In genomic region chr5:124530655-124531582, GRCm38 (mm10) we compare ENCODE assay signal across 8 mouse cellular contexts. TPM values are rescaled to one million over a fixed set of nuclear protein-coding genes. Genes with fewer than 3 reads are reported as not detected.
DNase-seq lines count a peak whose midpoint lies in the region; ATAC-seq and TF ChIP-seq lines count a peak whose summit lies in the region.

Gene Rilpl1, minus strand, starts transcription at chr5:124531391.

- H3K4me1 ChIP-seq in forebrain, embryonic 13.5 days, result peaks cover 37% of the 10 kb centered on the region
- peaks cover 28% of the 10 kb centered on the region for H3K4me1 ChIP-seq in heart, postnatal 0 days (ENCODE audit: control insufficient read depth, insufficient read depth)
- H3K4me1 ChIP-seq in liver, postnatal 0 days (ENCODE audit: insufficient read depth), result peaks cover 22% of the 10 kb centered on the region
- peaks cover 36% of the 10 kb centered on the region for H3K4me1 ChIP-seq in neural tube, embryonic 15.5 days

- peak; percentile 11 to 18 for DNase-seq in CD8-positive naive resting alpha-beta T cell, adult 2 months (ENCODE audit: low read depth in 2 of 2, low spot score in 2 of 2)
- peak; percentile 94 for DNase-seq in brain, embryonic 14.5 days (ENCODE audit: low read depth)
- DNase-seq in heart, postnatal 0 days (ENCODE audit: low spot score), result peak; percentile 72
- peak; percentile 82 to 91 for DNase-seq in kidney, postnatal 36 days
- peak; percentile 55 for DNase-seq in liver, postnatal 0 days
- DNase-seq in thymus, postnatal 10 days (ENCODE audit: low spot score in 2 of 2), result peak; percentile 74 to 79

- peak within 1 kb of the TSS; percentile 72 for H3K27ac ChIP-seq in forebrain, embryonic 13.5 days
- peak within 1 kb of the TSS; percentile 94 for H3K27ac ChIP-seq in heart, postnatal 0 days (ENCODE audit: low read depth)
- H3K27ac ChIP-seq in liver, postnatal 0 days (ENCODE audit: low read depth), result peak within 1 kb of the TSS; percentile 68
- H3K27ac ChIP-seq in neural tube, embryonic 15.5 days (replicated peaks), result peak within 1 kb of the TSS; percentile 87

- peak within 1 kb of the TSS; percentile 73 for H3K4me3 ChIP-seq in forebrain, embryonic 13.5 days
- peak within 1 kb of the TSS; percentile 95 for H3K4me3 ChIP-seq in heart, postnatal 0 days (ENCODE audit: low read depth, low read length)
- H3K4me3 ChIP-seq in liver, postnatal 0 days (ENCODE audit: low read depth, low read length), result peak within 1 kb of the TSS; percentile 70
- peak within 1 kb of the TSS; percentile 84 for H3K4me3 ChIP-seq in neural tube, embryonic 15.5 days (replicated peaks)

- no peaks in the 10 kb centered on the region for H3K36me3 ChIP-seq in forebrain, embryonic 13.5 days (ENCODE audit: poor library complexity, severe bottlenecking)
- peaks cover 6% of the 10 kb centered on the region; the same call in 1 of the 2 replicates for H3K36me3 ChIP-seq in heart, postnatal 0 days (replicated peaks; ENCODE audit: control insufficient read depth, insufficient read depth, low read length)
- H3K36me3 ChIP-seq in liver, postnatal 0 days (replicated peaks; ENCODE audit: insufficient read depth, low read length), result no peaks in the 10 kb centered on the region
- H3K36me3 ChIP-seq in neural tube, embryonic 15.5 days, result no peaks in the 10 kb centered on the region

- under 1% methylated on average over 55 of the region's 96 CpGs for WGBS in forebrain, embryonic 13.5 days
- WGBS in heart, postnatal 0 days, result 0% methylated on average over 89 of the region's 96 CpGs
- WGBS in liver, postnatal 0 days (ENCODE audit: insufficient replicate concordance), result 3% methylated on average over 82 of the region's 96 CpGs
- under 1% methylated on average over 92 of the region's 96 CpGs for WGBS in neural tube, embryonic 15.5 days

- no peak for TF ChIP-seq EP300 in heart, postnatal 0 days (IDR thresholded peaks at IDR 0.05; ENCODE audit: low read depth)
- no peak for TF ChIP-seq EP300 in liver, postnatal 0 days (IDR thresholded peaks at IDR 0.05; ENCODE audit: low read depth)

- TF ChIP-seq CTCF in brain, embryonic 14.5 days (IDR thresholded peaks at IDR 0.05; ENCODE audit: borderline replicate concordance, extremely low read depth, insufficient read depth, insufficient read length), result no peak
- no peak for TF ChIP-seq CTCF in heart, postnatal 0 days (IDR thresholded peaks at IDR 0.05; ENCODE audit: low read depth)
- no peak for TF ChIP-seq CTCF in liver, postnatal 0 days (IDR thresholded peaks at IDR 0.05; ENCODE audit: low read depth)

- no peaks in the 10 kb centered on the region for H3K27me3 ChIP-seq in forebrain, embryonic 13.5 days
- H3K27me3 ChIP-seq in heart, postnatal 0 days (ENCODE audit: control insufficient read depth, insufficient read depth, low read length), result no peaks in the 10 kb centered on the region
- H3K27me3 ChIP-seq in liver, postnatal 0 days (ENCODE audit: insufficient read depth, low read length), result peaks cover 30% of the 10 kb centered on the region
- no peaks in the 10 kb centered on the region for H3K27me3 ChIP-seq in neural tube, embryonic 15.5 days (replicated peaks)

- 0 out of 2 replicates have a peak, but pooled peaks have one; percentile 47 for TF ChIP-seq POLR2A in brain, embryonic 14.5 days (IDR thresholded peaks at IDR 0.05; ENCODE audit: borderline replicate concordance, extremely low read depth, insufficient read depth, insufficient read length, poor library complexity, severe bottlenecking)

- H3K9me3 ChIP-seq in forebrain, embryonic 13.5 days (replicated peaks), result no peaks in the 10 kb centered on the region
- no peaks in the 10 kb centered on the region for H3K9me3 ChIP-seq in heart, postnatal 0 days (replicated peaks; ENCODE audit: control insufficient read depth, low read length)
- no peaks in the 10 kb centered on the region for H3K9me3 ChIP-seq in liver, postnatal 0 days (ENCODE audit: low read length)
- no peaks in the 10 kb centered on the region for H3K9me3 ChIP-seq in neural tube, embryonic 15.5 days (replicated peaks)

- peak; percentile 97 for ATAC-seq in forebrain, embryonic 13.5 days
- peak; percentile 81 for ATAC-seq in heart, postnatal 0 days (ENCODE audit: insufficient read depth, low read depth)
- ATAC-seq in liver, postnatal 0 days, result peak; percentile 56
- ATAC-seq in neural tube, embryonic 15.5 days (ENCODE audit: low FRiP score), result peak; percentile 92

- peak within 1 kb of the TSS; percentile 73 for H3K9ac ChIP-seq in forebrain, embryonic 13.5 days
- H3K9ac ChIP-seq in heart, postnatal 0 days (replicated peaks; ENCODE audit: low read depth, low read length), result peak within 1 kb of the TSS; percentile 79
- peak within 1 kb of the TSS; percentile 65 for H3K9ac ChIP-seq in liver, postnatal 0 days (replicated peaks)
- peak within 1 kb of the TSS; percentile 73 for H3K9ac ChIP-seq in neural tube, embryonic 15.5 days (replicated peaks)

- H3K4me2 ChIP-seq in forebrain, embryonic 13.5 days, result peak within 1 kb of the TSS; percentile 79
- peak within 1 kb of the TSS; percentile 91 for H3K4me2 ChIP-seq in heart, postnatal 0 days (ENCODE audit: low read depth, low read length)
- H3K4me2 ChIP-seq in liver, postnatal 0 days (ENCODE audit: low read depth, low read length), result peak within 1 kb of the TSS; percentile 83
- peak within 1 kb of the TSS; percentile 84 for H3K4me2 ChIP-seq in neural tube, embryonic 15.5 days

RNA-seq across cellular contexts. Expression of gene Rilpl1, which starts in this region (rescaled TPM):
- 8.4 and 11.7 TPM in 2 replicates for polyA plus RNA-seq in brain, embryonic 14.5 days (2012; rRNA removed)
- 10.4 and 10.6 TPM in 2 replicates for polyA plus RNA-seq in forebrain, embryonic 13.5 days (2015; fragmentation: Nextera tagmentation; extraction: Ambion mirVana)
- total RNA-seq in heart, postnatal 0 days (2014; rRNA removed; ENCODE audit: low replicate concordance), result 34.7 and 52.1 TPM in 2 replicates
- 39.0 and 40.5 TPM in 2 replicates for polyA plus RNA-seq in heart, postnatal 0 days (2015; fragmentation: Nextera tagmentation; extraction: Ambion mirVana)
- 2.4 and 3.3 TPM in 2 replicates for polyA plus RNA-seq in liver, postnatal 0 days (2015; fragmentation: Nextera tagmentation; extraction: Ambion mirVana)
- 14.3 and 14.6 TPM in 2 replicates for polyA plus RNA-seq in neural tube, embryonic 15.5 days (2015; fragmentation: Nextera tagmentation; extraction: Ambion mirVana)

Comparison
In these comparisons a context has a peak if more than half of its experiments do, and no peak if none do; other contexts are left out.
1. Peak in every context shown above with its lines: DNase-seq, ATAC-seq, H3K4me3 ChIP-seq and H3K27ac ChIP-seq.
2. DNase-seq: peak in every context shown above with its lines; median percentile 94 in brain, embryonic 14.5 days; 86 in kidney, postnatal 36 days; 76 in thymus, postnatal 10 days; 72 in heart, postnatal 0 days; 55 in liver, postnatal 0 days; 14 in CD8-positive naive resting alpha-beta T cell, adult 2 months.